Mouse (Mus musculus) embryonic facial prominence, embryonic 11.5 days (tissue): Measurements from ENCODE around the gene Rlf. TPM values are rescaled to one million over a fixed set of nuclear protein-coding genes. Genes with fewer than 3 reads are reported as not detected.

ENCODE experiments used
- ATAC-seq: fragments of 200-750 bp; cut with Nextera tagmentation; replicated peaks from 2 replicates; pipeline ENCODE4 v1.8.0; 2017; ENCODE audit warnings: low read depth; ENCODE audit not compliant: insufficient number of reproducible peaks, low FRiP score, low TSS enrichment
- DNase-seq: peaks from one replicate; pipeline ENCODE4 v3.0.0-alpha.2; 2015; ENCODE audit warnings: low spot score
- H3K27ac ChIP-seq: fragments of 300-500 bp; sonication (generic); replicated peaks from 2 replicates; pipeline ENCODE4 v1.5.1; 2014; ENCODE audit warnings: mild to moderate bottlenecking, low read depth, low read length, control low read depth
- H3K27me3 ChIP-seq: fragments of 300-500 bp; sonication (generic); 2 replicates; pipeline ENCODE4 v1.6.1; 2014; ENCODE audit warnings: mild to moderate bottlenecking, low read length, moderate library complexity, mixed read lengths; ENCODE audit not compliant: control insufficient read depth, insufficient read depth
- H3K36me3 ChIP-seq: fragments of 300-500 bp; sonication (generic); replicated peaks from 2 replicates; pipeline ENCODE4 v1.6.1; 2014; ENCODE audit warnings: low read depth, mild to moderate bottlenecking, low read length, moderate library complexity, mixed read lengths; ENCODE audit not compliant: control insufficient read depth, insufficient read depth
- H3K4me1 ChIP-seq: fragments of 300-500 bp; sonication (generic); 2 replicates; pipeline ENCODE4 v1.6.1; 2014; ENCODE audit warnings: low read length, mixed read lengths; ENCODE audit not compliant: control insufficient read depth, insufficient read depth
- H3K4me2 ChIP-seq: fragments of 300-500 bp; sonication (generic); 2 replicates; pipeline ENCODE4 v1.6.1; 2014; ENCODE audit warnings: low read depth, mild to moderate bottlenecking, control low read depth, low read length, moderate library complexity
- H3K4me3 ChIP-seq: fragments of 300-500 bp; sonication (generic); 2 replicates; pipeline ENCODE4 v1.5.1; 2014; ENCODE audit warnings: low read depth, low read length, control low read depth
- H3K9ac ChIP-seq: fragments of 300-500 bp; sonication (generic); replicated peaks from 2 replicates; pipeline ENCODE4 v1.6.1; 2014; ENCODE audit warnings: mild to moderate bottlenecking, control low read depth, low read length
- H3K9me3 ChIP-seq: fragments of 300-500 bp; sonication (generic); replicated peaks from 2 replicates; pipeline ENCODE4 v1.6.1; 2016; ENCODE audit warnings: mild to moderate bottlenecking, low read length, inconsistent platforms, mixed read lengths; ENCODE audit not compliant: control insufficient read depth
- WGBS: fragments of 180-500 bp; shearing (Covaris S2); extraction: QIAGEN DNeasy Blood & Tissue Kit; methylation state at CpG from one replicate; pipeline ENCODE4 v1.1.7; 2014; 5-methylcytosine and 5-hydroxymethylcytosine counted together
- polyA plus RNA-seq: library from polyadenylated mRNA; unstranded; fragments of >200 nt; fragmentation: Nextera tagmentation; extraction: Ambion mirVana; gene quantifications from 2 replicates; pipeline ENCODE4 v1.2.1, GENCODE M21; 2014

Rlf gene
- polyA plus RNA-seq, 1 experiment from 2014 or later, result 24.8 TPM

- no peaks in the 10 kb centered on the region for H3K27me3 ChIP-seq
- no peak within 1 kb of the TSS for H3K4me3 ChIP-seq
- no peaks in the 10 kb centered on the region for H3K36me3 ChIP-seq
- 93% methylated on average over 2 of the region's 2 CpGs for WGBS
- no peak within 1 kb of the TSS for H3K27ac ChIP-seq
- H3K9ac ChIP-seq, result no peak within 1 kb of the TSS
- no peak for ATAC-seq
- DNase-seq, result no peak
- no peaks in the 10 kb centered on the region for H3K4me1 ChIP-seq
- H3K4me2 ChIP-seq, result no peak within 1 kb of the TSS
- no peaks in the 10 kb centered on the region for H3K9me3 ChIP-seq
These were observed 105.8 kb downstream of the Rlf start, which contains the start of gene Tmco2 for GRCm38 (mm10) chr4:121109126-121109525. TSS of gene Tmco2 (minus strand) at chr4:121109226.

DNA sequence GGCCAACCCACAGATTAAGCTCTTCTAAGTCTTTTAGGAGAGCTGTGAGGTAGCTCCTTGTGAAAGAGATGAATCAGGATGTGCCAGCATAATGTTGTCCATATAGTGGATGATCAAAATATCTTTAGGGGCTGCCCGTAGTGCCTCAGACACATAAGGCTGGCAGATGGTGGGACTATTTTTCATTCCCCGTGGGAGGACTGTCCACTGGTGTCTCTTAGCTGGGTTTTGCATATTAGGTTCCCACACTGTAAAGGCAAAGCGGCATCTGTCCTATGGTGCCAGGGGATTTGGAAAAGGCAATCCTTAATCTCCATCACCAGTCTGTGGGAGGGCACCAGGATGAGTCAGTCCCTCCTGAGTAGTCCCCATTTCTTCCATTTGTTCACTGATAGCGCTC is 111.6 kb downstream of the Rlf start:
- no peaks in the 10 kb centered on the region for H3K4me1 ChIP-seq
- WGBS, result 86% methylated on average over 4 of the region's 4 CpGs
- H3K9me3 ChIP-seq, result no peaks in the 10 kb centered on the region
- DNase-seq (no peak), ATAC-seq (no peak)
- no peak overlapping the region for H3K4me3 ChIP-seq
- no peak overlapping the region for H3K27ac ChIP-seq
- H3K4me2 ChIP-seq, result no peak overlapping the region
- no peaks in the 10 kb centered on the region for H3K27me3 ChIP-seq
- no peaks in the 10 kb centered on the region for H3K36me3 ChIP-seq
- H3K9ac ChIP-seq, result no peak overlapping the region

DNA sequence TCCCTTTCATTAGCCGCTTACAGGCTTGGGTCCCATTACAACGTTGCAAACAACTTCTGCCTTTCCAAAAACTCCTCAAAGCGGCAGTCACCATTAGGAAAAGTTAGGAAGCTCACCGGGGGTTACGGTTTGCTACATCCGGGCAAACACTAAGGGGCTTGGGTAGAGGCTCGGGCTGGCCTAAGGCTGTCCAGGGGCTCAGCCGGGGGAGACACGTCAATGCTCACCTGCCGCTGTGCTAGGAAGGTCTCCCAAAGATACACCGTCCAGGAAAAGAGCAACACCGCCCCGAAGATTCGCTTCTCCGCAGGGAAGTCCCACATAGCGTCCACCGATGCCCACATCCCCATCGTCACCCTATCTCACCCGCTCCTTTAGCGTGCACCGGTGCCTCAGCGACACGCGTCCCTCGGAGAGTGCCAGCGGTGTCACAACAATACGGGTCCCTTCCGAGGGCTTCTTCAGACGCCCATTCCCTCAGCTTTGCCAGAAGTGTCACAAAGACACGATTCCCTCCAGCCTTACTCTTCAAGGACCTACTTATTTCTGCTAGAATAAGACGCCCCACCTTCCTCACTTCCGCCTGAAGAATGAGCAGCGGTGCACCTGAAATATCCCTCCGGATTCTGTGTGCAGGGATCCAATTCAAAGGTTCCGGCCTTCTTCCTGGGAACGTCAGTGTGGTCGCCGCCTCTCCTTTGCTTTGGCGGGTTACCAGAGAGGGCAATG is 117.1 kb downstream of the Rlf start, which contains the start of gene Zmpste24:
TSS of gene Zmpste24 (minus strand) at position 592 of the 729 bp plus-strand sequence.
- WGBS, result under 1% methylated on average over 39 of the region's 39 CpGs
- Histone ChIP-seq H3K27me3 (no peaks in the 10 kb centered on the region), H3K9me3 (no peaks in the 10 kb centered on the region), H3K4me1 (no peaks in the 10 kb centered on the region), H3K36me3 (no peaks in the 10 kb centered on the region; the same call in 1 of the 2 replicates), H3K4me2 (peak within 1 kb of the TSS; percentile 65), H3K27ac (no peak within 1 kb of the TSS), H3K4me3 (peak within 1 kb of the TSS; percentile 80), H3K9ac (peak within 1 kb of the TSS; percentile 75)
- DNase-seq (peak; percentile 95), ATAC-seq (peak; percentile 87)

Other genes with a start within 250 kb of the Rlf start
- gene Smap2, start 197.8 kb downstream of the Rlf start, polyA plus RNA-seq, result 15.5 and 17.2 TPM in 2 replicates
- gene Col9a2, start 175.7 kb downstream of the Rlf start, polyA plus RNA-seq, result 6.0 and 10.1 TPM in 2 replicates
- 25.8 and 26.0 TPM in 2 replicates for gene Zmpste24, start 116.8 kb downstream of the Rlf start, polyA plus RNA-seq
- not detected in 2 replicates for gene Tmco2, start 105.9 kb downstream of the Rlf start, polyA plus RNA-seq
- not detected in 2 replicates for gene Gm12888, start 109.8 kb upstream of the Rlf start, polyA plus RNA-seq
- gene Gm12886, start 208.0 kb upstream of the Rlf start, polyA plus RNA-seq, result not detected in 2 replicates